Mouse (Mus musculus): ENCODE measurements around the gene Fam222b.

GRCm38 (mm10) chr11:78065906-78066305 lies 28.6 kb upstream of the Fam222b start:
- TF ChIP-seq CTCF (IDR thresholded peaks at IDR 0.05; ENCODE audit: control insufficient read depth, insufficient read depth, low read length) (no peak), POLR2A (IDR thresholded peaks at IDR 0.05; ENCODE audit: borderline replicate concordance, control insufficient read depth, low read depth, low read length) (no peak; the same call in 1 of the 2 replicates)
